Mouse (Mus musculus) urinary bladder, postnatal 14 days (tissue): Measurements from ENCODE around the gene Hoxa13.

Source experiments
- DNase-seq: peaks from one replicate; pipeline ENCODE4 v3.0.0; 2021; ENCODE audit warnings: low spot score

Hoxa13 gene

GRCm38 (mm10) chr6:52270494-52271480, 10.1 kb upstream of the Hoxa13 start:
- DNase-seq = peak; percentile 78

- no peak for DNase-seq
Measured at GRCm38 (mm10) chr6:52268756-52269155, 8.1 kb upstream of the Hoxa13 start.

- no peak for DNase-seq
Measured at GRCm38 (mm10) chr6:52268341-52268740, 7.7 kb upstream of the Hoxa13 start.

GRCm38 (mm10) chr6:52267691-52268090, 7.0 kb upstream of the Hoxa13 start:
- no peak for DNase-seq

GRCm38 (mm10) chr6:52267221-52267620, 6.5 kb upstream of the Hoxa13 start:
- DNase-seq = no peak

- no peak for DNase-seq
Measured at GRCm38 (mm10) chr6:52266666-52266985, 5.9 kb upstream of the Hoxa13 start.

- no peak for DNase-seq
Measured at GRCm38 (mm10) chr6:52265913-52266665, 5.4 kb upstream of the Hoxa13 start.

GRCm38 (mm10) chr6:52265306-52265912, 4.7 kb upstream of the Hoxa13 start:
- no peak for DNase-seq

- DNase-seq = no peak
Measured at GRCm38 (mm10) chr6:52264106-52264790, 3.6 kb upstream of the Hoxa13 start.

- DNase-seq = no peak
Measured at GRCm38 (mm10) chr6:52263321-52263585, 2.6 kb upstream of the Hoxa13 start.

GRCm38 (mm10) chr6:52262463-52263320, 2.0 kb upstream of the Hoxa13 start:
- DNase-seq = no peak

- DNase-seq = no peak
Measured at GRCm38 (mm10) chr6:52261751-52262462, 1.2 kb upstream of the Hoxa13 start.

GRCm38 (mm10) chr6:52259811-52260261, 844 bp downstream of the Hoxa13 start:
- DNase-seq = peak; percentile 59

- no peak for DNase-seq
Measured at GRCm38 (mm10) chr6:52259081-52259790, 1.4 kb downstream of the Hoxa13 start.

GRCm38 (mm10) chr6:52256956-52257355, 3.7 kb downstream of the Hoxa13 start:
- DNase-seq = peak; percentile 91

GRCm38 (mm10) chr6:52253511-52254500, 6.9 kb downstream of the Hoxa13 start:
- DNase-seq = peak; percentile 74

GRCm38 (mm10) chr6:52252775-52253376, 7.8 kb downstream of the Hoxa13 start:
- DNase-seq = peak; percentile 53
